Mouse (Mus musculus) bone marrow, adult 2 months (tissue): Measurements from ENCODE around the gene Fermt1. TPM values are rescaled to one million over a fixed set of nuclear protein-coding genes. Genes with fewer than 3 reads are reported as not detected.
A peak's percentile ranks its signal among the peaks of the same experiment; 100 is the strongest.

Experiments
- H3K27ac ChIP-seq: fragments of 200-500 bp; 2 replicates; pipeline ENCODE4 v1.5.1; 2012; ENCODE audit warnings: low read depth, mild to moderate bottlenecking, control low read depth, inconsistent platforms, low read length; ENCODE audit not compliant: control insufficient read depth, poor library complexity, insufficient read depth
- H3K4me1 ChIP-seq: fragments of 200-500 bp; 2 replicates; pipeline ENCODE4 v1.6.1; 2011; ENCODE audit warnings: low read length; ENCODE audit not compliant: control insufficient read depth, insufficient read depth
- H3K4me3 ChIP-seq: fragments of 200-500 bp; replicated peaks from 2 replicates; pipeline ENCODE3; 2011; ENCODE audit warnings: mild to moderate bottlenecking, low read depth, low read length, control low read depth; ENCODE audit not compliant: control insufficient read depth
- CTCF ChIP-seq: fragments of 200-500 bp; IDR thresholded peaks from 2 replicates; pipeline ENCODE4 v1.5.1; 2011; ENCODE audit warnings: low read length, control low read depth; ENCODE audit not compliant: control insufficient read depth, insufficient read depth
- POLR2A ChIP-seq: fragments of 200-500 bp; IDR thresholded peaks from 2 replicates; pipeline ENCODE4 v1.6.1; 2011; ENCODE audit warnings: low read depth, mild to moderate bottlenecking, control low read depth, low read length, borderline replicate concordance; ENCODE audit not compliant: control insufficient read depth
- WGBS: fragments of 180-500 bp; shearing (Covaris S2); methylation state at CpG from one replicate; pipeline ENCODE4 v1.1.7; 2018; 5-methylcytosine and 5-hydroxymethylcytosine counted together
- polyA plus RNA-seq: library from polyadenylated mRNA; stranded (reverse); fragments of >200 nt; gene quantifications from 2 replicates; pipeline ENCODE4 v1.2.4, GENCODE M21; 2011; ENCODE audit warnings: low replicate concordance; ENCODE audit not compliant: missing spikeins, insufficient read depth, insufficient read length

Fermt1 gene
- polyA plus RNA-seq, 1 experiment, result not detected

DNA sequence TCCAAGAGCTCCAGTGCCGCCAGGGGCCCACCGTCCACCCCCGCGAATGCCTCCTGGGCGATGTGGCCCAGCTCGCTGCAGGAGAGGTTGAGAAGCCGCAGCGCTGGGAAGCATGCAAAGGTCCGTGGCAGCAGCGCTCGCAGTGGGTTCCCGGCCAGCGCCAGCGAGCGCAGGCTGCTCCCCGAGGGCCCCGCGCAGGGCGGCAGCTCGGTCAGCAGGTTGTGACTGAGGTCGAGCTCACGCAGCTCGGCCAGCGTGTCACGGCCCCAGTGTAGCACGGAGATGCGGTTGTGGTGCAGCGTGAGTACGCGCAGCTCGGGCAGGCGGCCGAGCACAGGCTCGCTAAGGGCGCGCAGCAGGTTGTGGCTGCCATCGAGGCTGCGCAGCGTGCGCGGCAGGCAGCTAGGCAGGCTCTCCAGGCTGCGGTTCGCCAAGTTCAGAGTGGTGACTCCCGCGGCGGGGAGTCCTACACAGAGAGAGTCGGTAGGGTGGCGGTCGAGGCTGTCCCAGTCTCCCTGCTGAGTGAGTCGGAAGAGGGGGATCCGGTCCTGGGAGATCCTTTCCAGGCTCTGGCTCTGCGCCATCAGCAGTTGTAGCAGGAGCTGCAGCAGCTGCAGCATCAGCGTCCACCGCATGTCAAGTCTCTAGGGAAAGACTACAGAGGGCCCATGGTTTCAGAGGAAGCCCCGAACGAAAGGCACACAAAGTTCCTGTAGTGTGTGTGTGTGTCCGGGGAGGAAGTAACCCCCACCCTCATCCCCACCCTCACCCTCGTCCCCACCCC, 66.3 kb downstream of the Fermt1 start:
- WGBS, result under 1% methylated on average over 58 of the region's 58 CpGs
- Histone ChIP-seq H3K27ac (peak overlapping the region; percentile 45; the same call in 1 of the 2 replicates), H3K4me3 (peak overlapping the region; percentile 70), H3K4me1 (peaks cover 1% of the 10 kb centered on the region)
- TF ChIP-seq CTCF (no peak), POLR2A (no peak; the same call in 1 of the 2 replicates)

DNA sequence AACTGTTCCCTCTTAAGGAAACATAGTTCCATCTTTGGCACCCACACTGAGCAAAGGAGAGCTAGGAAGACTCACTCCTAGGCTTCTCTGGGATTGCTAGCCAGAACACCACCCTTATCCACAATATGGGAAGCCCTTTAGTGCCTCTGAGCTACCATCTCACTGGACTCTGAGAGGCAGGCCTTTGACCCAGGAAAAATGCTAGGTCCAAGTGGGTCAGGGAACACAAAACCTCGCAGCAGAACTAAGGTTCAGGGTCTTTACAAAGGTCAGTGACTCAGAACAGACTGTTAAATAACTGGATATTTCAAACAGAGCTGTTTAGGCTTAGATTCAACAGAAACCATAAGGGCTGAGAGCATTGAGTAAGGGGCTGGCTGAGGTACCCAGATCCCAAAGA, 68.7 kb downstream of the Fermt1 start:
- 78% methylated on average over 1 of the region's 1 CpGs for WGBS
- TF ChIP-seq CTCF, result no peak
- TF ChIP-seq POLR2A, result no peak
- Histone ChIP-seq H3K27ac (no peak overlapping the region), H3K4me3 (no peak overlapping the region), H3K4me1 (peaks cover 3% of the 10 kb centered on the region)

GRCm38 (mm10) chr2:132873657-132874326, 71.9 kb downstream of the Fermt1 start:
- TF ChIP-seq POLR2A (no peak), CTCF (no peak)
- Histone ChIP-seq H3K4me1 (peaks cover 5% of the 10 kb centered on the region), H3K27ac (peak overlapping the region; percentile 12; the same call in 1 of the 2 replicates), H3K4me3 (no peak overlapping the region)
- 29% methylated on average over 10 of the region's 10 CpGs for WGBS

GRCm38 (mm10) chr2:132871663-132872062, 74.0 kb downstream of the Fermt1 start:
- TF ChIP-seq CTCF, result no peak
- TF ChIP-seq POLR2A, result no peak
- Histone ChIP-seq H3K4me1 (peaks cover 5% of the 10 kb centered on the region), H3K27ac (no peak overlapping the region), H3K4me3 (no peak overlapping the region)
- WGBS, result 77% methylated on average over 3 of the region's 3 CpGs

- no peak overlapping the region for H3K27ac ChIP-seq
- TF ChIP-seq POLR2A (no peak), CTCF (no peak)
- peaks cover 5% of the 10 kb centered on the region for H3K4me1 ChIP-seq
- WGBS, result 80% methylated on average over 4 of the region's 4 CpGs
- H3K4me3 ChIP-seq, result no peak overlapping the region
Observed at GRCm38 (mm10) chr2:132870286-132870685, 75.4 kb downstream of the Fermt1 start.

DNA sequence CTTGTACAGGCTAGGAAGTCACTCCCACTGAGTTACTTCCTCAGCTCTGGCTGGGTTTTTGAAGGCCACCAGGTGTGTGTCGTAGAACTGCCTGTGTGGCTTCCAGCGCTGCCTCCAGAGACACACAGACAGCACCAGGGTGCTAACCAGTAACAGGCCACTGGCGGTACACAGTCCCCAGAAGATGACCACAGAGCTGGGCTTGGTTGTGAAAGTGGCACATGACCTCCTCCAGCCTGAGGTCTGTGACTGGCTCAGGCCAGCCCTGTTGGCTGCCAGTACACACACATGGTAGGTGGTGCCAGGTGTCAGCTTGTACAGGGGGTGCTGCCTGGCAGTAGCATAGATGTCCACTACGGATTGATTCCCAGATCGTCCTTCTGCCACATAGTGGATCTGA, 76.0 kb downstream of the Fermt1 start:
- peaks cover 5% of the 10 kb centered on the region for H3K4me1 ChIP-seq
- H3K4me3 ChIP-seq, result no peak overlapping the region
- H3K27ac ChIP-seq, result no peak overlapping the region; the same call in 1 of the 2 replicates
- WGBS, result 71% methylated on average over 5 of the region's 5 CpGs
- TF ChIP-seq CTCF (no peak), POLR2A (no peak)

GRCm38 (mm10) chr2:132867521-132867920, 78.2 kb downstream of the Fermt1 start:
- peak overlapping the region; percentile 19; the same call in 1 of the 2 replicates for H3K27ac ChIP-seq
- WGBS, result 31% methylated on average over 5 of the region's 5 CpGs
- no peak overlapping the region for H3K4me3 ChIP-seq
- peaks cover 3% of the 10 kb centered on the region for H3K4me1 ChIP-seq
- TF ChIP-seq CTCF (no peak), POLR2A (no peak)

- Histone ChIP-seq H3K27ac (no peak overlapping the region), H3K4me3 (no peak overlapping the region), H3K4me1 (no peaks in the 10 kb centered on the region; the same call in 1 of the 2 replicates)
- TF ChIP-seq POLR2A (no peak), CTCF (no peak)
- 88% methylated on average over 2 of the region's 2 CpGs for WGBS
Observed at GRCm38 (mm10) chr2:132863325-132863724, 82.4 kb downstream of the Fermt1 start.
